Mouse (Mus musculus): Measurements from ENCODE around the gene Zbtb42.

DNA sequence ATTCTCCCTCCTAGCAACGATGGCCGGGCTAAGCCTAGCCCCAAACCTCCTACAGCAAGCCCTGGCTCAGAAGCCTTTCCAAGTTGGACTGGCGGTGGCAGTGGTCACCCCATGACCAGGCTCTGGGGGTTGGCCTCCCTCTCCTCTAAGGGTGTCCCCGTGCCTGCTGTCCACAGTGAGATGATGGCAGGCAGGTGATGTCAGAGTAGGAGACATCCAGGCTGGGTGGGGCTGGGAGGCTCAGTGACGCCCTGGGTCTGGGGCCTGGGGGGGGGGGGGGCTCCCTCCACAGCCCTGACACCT is 44.4 kb downstream of the Zbtb42 start:
- TF ChIP-seq CTCF (IDR thresholded peaks at IDR 0.05) (no peak), POLR2A (IDR thresholded peaks at IDR 0.05; ENCODE audit: insufficient read depth, low read depth, low read length) (no peak)

All from heart, adult 2 months (tissue).